Mouse (Mus musculus): Measurements from ENCODE around the gene Gm15155. TPM values are rescaled to one million over a fixed set of nuclear protein-coding genes. Genes with fewer than 3 reads are reported as not detected.
"Not testable (repeated sequence)": the region's sequence is repeated elsewhere in the genome, so short reads cannot be mapped to it uniquely, and the experiment has no call there.

Gene Gm15155
- polyA plus RNA-seq, 2 experiments from 2014 or later = not detected

DNA sequence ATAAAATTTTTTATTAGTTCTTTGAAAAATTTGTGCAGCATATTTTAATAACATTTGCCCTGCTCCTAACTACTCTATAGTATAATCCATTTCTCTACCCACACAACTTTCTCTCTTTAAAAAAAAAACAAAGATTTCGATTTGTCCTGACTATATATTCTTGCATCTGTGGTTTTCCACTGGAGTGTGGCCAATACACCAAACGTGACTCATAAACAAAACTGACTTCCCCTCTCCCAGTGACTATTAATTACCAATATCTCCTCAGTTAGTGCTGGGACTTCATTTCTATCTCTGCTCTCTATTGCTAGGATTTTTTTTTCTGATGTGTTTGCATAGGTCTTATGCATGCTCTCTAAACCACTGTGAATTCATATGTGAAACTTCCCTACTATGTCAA lies 531.2 kb downstream of the Gm15155 start:
- ATAC-seq = no peak

GRCm38 (mm10) chrX:156171587-156171986 lies 547.0 kb downstream of the Gm15155 start:
- no peak for ATAC-seq

- not testable (repeated sequence) for ATAC-seq
These were observed 679.3 kb downstream of the Gm15155 start for GRCm38 (mm10) chrX:156303806-156304205.

Other genes with a start within 250 kb of the Gm15155 start
- gene Ptchd1, start 927 bp upstream of the Gm15155 start, polyA plus RNA-seq (2017; shearing (Covaris generic)) = not detected